Comparison of ENCODE assay signal across 27 mouse cellular contexts in the genomic region with DNA sequence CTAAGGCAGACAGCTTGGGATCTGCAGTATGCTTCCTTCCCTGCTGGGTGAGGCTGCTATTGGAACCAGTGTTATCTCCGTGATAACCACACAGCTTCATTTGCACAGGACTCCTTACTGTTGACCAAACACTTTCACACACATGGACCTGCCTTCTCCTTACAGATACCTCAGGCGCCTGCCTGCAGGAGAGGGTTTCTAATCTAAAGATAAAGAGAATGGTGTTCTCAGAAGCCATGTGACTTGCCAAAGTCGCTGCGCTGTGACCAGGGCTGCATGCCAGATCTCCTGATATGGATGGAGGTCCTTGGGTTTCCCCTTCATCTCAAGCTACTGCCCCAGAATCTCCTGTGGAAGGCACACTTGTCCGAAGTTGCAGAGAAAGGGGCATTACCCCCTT. TPM values are rescaled to one million over a fixed set of nuclear protein-coding genes. Genes with fewer than 3 reads are reported as not detected.
DNase-seq lines count a peak whose midpoint lies in the region; ATAC-seq lines count a peak whose summit lies in the region.
"Had no signal": no experiment of that assay in that cellular context is flagged by ENCODE, and none has a peak within 500 bp of the region (broad histone marks: within the 10 kb centered on the region; RNA-seq: fewer than 3 reads in every experiment).

No protein-coding gene starts in this region.

- H3K4me3 ChIP-seq in heart, embryonic 10.5 days, result peak overlapping the region; percentile 18; the same call in 1 of the 2 replicates
- no peak overlapping the region for H3K4me3 ChIP-seq in heart, embryonic 14.5 days (ENCODE audit: control insufficient read depth in 1 of 2, insufficient read depth in 1 of 2, low read depth in 1 of 2, low read length in 2 of 2)
- H3K4me3 ChIP-seq in midbrain, embryonic 11.5 days (ENCODE audit: low read depth, low read length), result no peak overlapping the region
- no peak overlapping the region for H3K4me3 ChIP-seq in midbrain, embryonic 15.5 days
- H3K4me3 ChIP-seq: forebrain, embryonic 10.5 days; forebrain, embryonic 13.5 days; heart, embryonic 15.5 days; hindbrain, embryonic 12.5 days; hindbrain, embryonic 15.5 days had no signal

- DNase-seq in heart, embryonic 10.5 days (ENCODE audit: low spot score), result no peak
- DNase-seq in heart, postnatal 10 days, result no peak
- DNase-seq in heart, adult 11 months, result no peak
- peak; percentile 59 for DNase-seq in midbrain, embryonic 11.5 days (ENCODE audit: low spot score, missing footprints)
- DNase-seq: adrenal gland, postnatal 10 days; adrenal gland, postnatal 36 days; cerebellum, adult 18-20 months; cerebellum, adult 9-10 months; gastrocnemius, postnatal 10 days; gastrocnemius, postnatal 36 days had no signal

- peak overlapping the region; percentile 13; the same call in 1 of the 2 replicates for H3K4me2 ChIP-seq in heart, embryonic 14.5 days (ENCODE audit: low read length)
- no peak overlapping the region for H3K4me2 ChIP-seq in midbrain, embryonic 11.5 days
- H3K4me2 ChIP-seq in midbrain, embryonic 15.5 days, result no peak overlapping the region
- H3K4me2 ChIP-seq: forebrain, embryonic 13.5 days; heart, embryonic 15.5 days; hindbrain, embryonic 12.5 days; hindbrain, embryonic 15.5 days had no signal

- no peak overlapping the region for H3K9ac ChIP-seq in heart, embryonic 14.5 days (ENCODE audit: low read length)
- no peak overlapping the region for H3K9ac ChIP-seq in midbrain, embryonic 11.5 days (ENCODE audit: low read length)
- H3K9ac ChIP-seq in midbrain, embryonic 15.5 days, result no peak overlapping the region
- H3K9ac ChIP-seq: forebrain, embryonic 13.5 days; heart, embryonic 15.5 days; hindbrain, embryonic 12.5 days; hindbrain, embryonic 15.5 days had no signal

- H3K9me3 ChIP-seq in heart, embryonic 10.5 days, result no peaks in the 10 kb centered on the region
- no peaks in the 10 kb centered on the region for H3K9me3 ChIP-seq in heart, embryonic 14.5 days (ENCODE audit: control insufficient read depth, low read length)
- H3K9me3 ChIP-seq in midbrain, embryonic 11.5 days (ENCODE audit: control insufficient read depth, low read length), result no peaks in the 10 kb centered on the region
- no peaks in the 10 kb centered on the region for H3K9me3 ChIP-seq in midbrain, embryonic 15.5 days
- H3K9me3 ChIP-seq: forebrain, embryonic 10.5 days; forebrain, embryonic 13.5 days; heart, embryonic 15.5 days; hindbrain, embryonic 12.5 days; hindbrain, embryonic 15.5 days had no signal

- H3K27me3 ChIP-seq in heart, embryonic 10.5 days (ENCODE audit: insufficient read depth, poor library complexity, severe bottlenecking), result no peaks in the 10 kb centered on the region
- H3K27me3 ChIP-seq in heart, embryonic 14.5 days (ENCODE audit: control insufficient read depth, insufficient read depth, low read length), result no peaks in the 10 kb centered on the region
- H3K27me3 ChIP-seq in midbrain, embryonic 11.5 days (ENCODE audit: control insufficient read depth, insufficient read depth, low read length), result no peaks in the 10 kb centered on the region; the same call in 1 of the 2 replicates
- H3K27me3 ChIP-seq in midbrain, embryonic 15.5 days (replicated peaks), result no peaks in the 10 kb centered on the region
- H3K27me3 ChIP-seq: forebrain, embryonic 13.5 days; heart, embryonic 15.5 days; hindbrain, embryonic 15.5 days; Patski had no signal

- intact Hi-C loops in heart, postnatal 10 days (cut with DNase I), result no loop called here

- H3K4me1 ChIP-seq in heart, embryonic 10.5 days, result peaks cover 69% of the 10 kb centered on the region
- H3K4me1 ChIP-seq in heart, embryonic 14.5 days (ENCODE audit: control insufficient read depth in 2 of 2, insufficient read depth in 2 of 2, low read length in 2 of 2), result peaks cover 30 to 45% of the 10 kb centered on the region in 2 experiments
- peaks cover 22% of the 10 kb centered on the region for H3K4me1 ChIP-seq in midbrain, embryonic 11.5 days (ENCODE audit: control insufficient read depth, insufficient read depth, low read length)
- H3K4me1 ChIP-seq in midbrain, embryonic 15.5 days, result peaks cover 42% of the 10 kb centered on the region

- H3K27ac ChIP-seq in heart, embryonic 10.5 days, result peak overlapping the region; percentile 59
- no peak overlapping the region for H3K27ac ChIP-seq in heart, embryonic 14.5 days (replicated peaks in 1 of 2; ENCODE audit: control insufficient read depth in 1 of 2, insufficient read depth in 1 of 2, low read depth in 2 of 2, low read length in 2 of 2)
- H3K27ac ChIP-seq in midbrain, embryonic 11.5 days (ENCODE audit: low read depth, low read length), result no peak overlapping the region
- no peak overlapping the region for H3K27ac ChIP-seq in midbrain, embryonic 15.5 days
- H3K27ac ChIP-seq: forebrain, embryonic 10.5 days; forebrain, embryonic 13.5 days; heart, embryonic 15.5 days; hindbrain, embryonic 12.5 days; hindbrain, embryonic 15.5 days had no signal

- ATAC-seq in heart, embryonic 14.5 days (ENCODE audit: insufficient number of reproducible peaks, insufficient read depth, low FRiP score, low read depth), result no peak
- no peak for ATAC-seq in midbrain, embryonic 11.5 days (ENCODE audit: low FRiP score)
- ATAC-seq in midbrain, embryonic 15.5 days (replicated peaks), result no peak
- ATAC-seq: forebrain, embryonic 13.5 days; forebrain, embryonic 16.5 days; intestine, postnatal 0 days; Patski had no signal

- WGBS in heart, embryonic 10.5 days, result 4% methylated on average over 5 of the region's 5 CpGs
- WGBS in heart, embryonic 14.5 days, result 3% methylated on average over 5 of the region's 5 CpGs
- WGBS in midbrain, embryonic 11.5 days, result 62% methylated on average over 5 of the region's 5 CpGs
- WGBS in midbrain, embryonic 15.5 days, result 70% methylated on average over 5 of the region's 5 CpGs

- no peaks in the 10 kb centered on the region for H3K36me3 ChIP-seq in heart, embryonic 10.5 days
- H3K36me3 ChIP-seq in heart, embryonic 14.5 days (ENCODE audit: control insufficient read depth, insufficient read depth, low read length), result no peaks in the 10 kb centered on the region
- H3K36me3 ChIP-seq in midbrain, embryonic 11.5 days (ENCODE audit: control insufficient read depth, insufficient read depth, low read length), result no peaks in the 10 kb centered on the region
- H3K36me3 ChIP-seq in midbrain, embryonic 15.5 days (replicated peaks), result no peaks in the 10 kb centered on the region
- H3K36me3 ChIP-seq: forebrain, embryonic 10.5 days; heart, embryonic 15.5 days; hindbrain, embryonic 12.5 days; hindbrain, embryonic 15.5 days had no signal

RNA-seq across cellular contexts. Expression of a gene that starts 14.8 kb away (rescaled TPM):
- polyA plus RNA-seq in heart, embryonic 10.5 days (2016; fragmentation: Nextera tagmentation; extraction: Ambion mirVana), result 73.7 and 92.1 TPM in 2 replicates
- 10 to 100 TPM; 61.4 to 67.8 TPM for total RNA-seq in heart, postnatal 10 days (2021)
- 71.0 and 78.4 TPM in 2 replicates for polyA plus RNA-seq in heart, embryonic 14.5 days (2014; fragmentation: Nextera tagmentation; extraction: Ambion mirVana)
- 56.8 and 60.2 TPM in 2 replicates for polyA plus RNA-seq in midbrain, embryonic 11.5 days (2014; fragmentation: Nextera tagmentation; extraction: Ambion mirVana)
- 182 and 186 TPM in 2 replicates for polyA plus RNA-seq in midbrain, embryonic 15.5 days (2015; fragmentation: Nextera tagmentation; extraction: Ambion mirVana)

RNA-seq across cellular contexts. Expression of a gene that starts 22.8 kb away (rescaled TPM):
- 19.1 and 22.8 TPM in 2 replicates for polyA plus RNA-seq in heart, embryonic 10.5 days (2016; fragmentation: Nextera tagmentation; extraction: Ambion mirVana)
- 10 to 100 TPM; 19.4 to 19.8 TPM for total RNA-seq in heart, postnatal 10 days (2021)
- polyA plus RNA-seq in heart, embryonic 14.5 days (2014; fragmentation: Nextera tagmentation; extraction: Ambion mirVana), result 8.6 and 8.9 TPM in 2 replicates
- polyA plus RNA-seq in midbrain, embryonic 11.5 days (2014; fragmentation: Nextera tagmentation; extraction: Ambion mirVana), result 7.2 and 9.6 TPM in 2 replicates
- 22.1 and 23.0 TPM in 2 replicates for polyA plus RNA-seq in midbrain, embryonic 15.5 days (2015; fragmentation: Nextera tagmentation; extraction: Ambion mirVana)

RNA-seq across cellular contexts. Expression of a gene that starts 32.1 kb away (rescaled TPM):
- polyA plus RNA-seq in heart, embryonic 10.5 days (2016; fragmentation: Nextera tagmentation; extraction: Ambion mirVana), result 107 and 126 TPM in 2 replicates
- total RNA-seq in heart, postnatal 10 days (2021), result 10 to 100 TPM; 44.2 to 47.5 TPM
- 57.4 and 60.8 TPM in 2 replicates for polyA plus RNA-seq in heart, embryonic 14.5 days (2014; fragmentation: Nextera tagmentation; extraction: Ambion mirVana)
- 143 and 147 TPM in 2 replicates for polyA plus RNA-seq in midbrain, embryonic 11.5 days (2014; fragmentation: Nextera tagmentation; extraction: Ambion mirVana)
- polyA plus RNA-seq in midbrain, embryonic 15.5 days (2015; fragmentation: Nextera tagmentation; extraction: Ambion mirVana), result 83.8 and 86.4 TPM in 2 replicates

RNA-seq across cellular contexts. Expression of a gene that starts 52.8 kb away (rescaled TPM):
- 0.06 and 0.09 TPM in 2 replicates for polyA plus RNA-seq in heart, embryonic 10.5 days (2016; fragmentation: Nextera tagmentation; extraction: Ambion mirVana)
- not detected for total RNA-seq in heart, postnatal 10 days (2021)
- polyA plus RNA-seq in heart, embryonic 14.5 days (2014; fragmentation: Nextera tagmentation; extraction: Ambion mirVana), result not detected in 2 replicates
- polyA plus RNA-seq in midbrain, embryonic 11.5 days (2014; fragmentation: Nextera tagmentation; extraction: Ambion mirVana), result not detected in 2 replicates
- 0.06 TPM in 1 of 2 replicates, not detected in the other for polyA plus RNA-seq in midbrain, embryonic 15.5 days (2015; fragmentation: Nextera tagmentation; extraction: Ambion mirVana)
- total RNA-seq: adrenal gland, adult 18-20 months; adrenal gland, postnatal 10 days; adrenal gland, postnatal 36 days; gastrocnemius, adult 18-20 months; gastrocnemius, postnatal 10 days; gastrocnemius, postnatal 36 days; granulocyte monocyte progenitor cell, adult 5-6 weeks; heart, adult 8-10 months; hematopoietic stem cell, adult 5-6 weeks had no signal
- polyA plus RNA-seq: embryonic facial prominence, embryonic 11.5 days; embryonic facial prominence, embryonic 14.5 days; heart, embryonic 15.5 days; hindbrain, embryonic 12.5 days; intestine, postnatal 0 days; Patski had no signal
